ENCODE assay signal across 9 mouse cellular contexts in genomic region chr19:45813801-45814200, GRCm38 (mm10). TPM values are rescaled to one million over a fixed set of nuclear protein-coding genes. Genes with fewer than 3 reads are reported as not detected.
DNase-seq lines count a peak whose midpoint lies in the region; ATAC-seq and TF ChIP-seq lines count a peak whose summit lies in the region.
"Had no signal": no experiment of that assay in that cellular context is flagged by ENCODE, and none has a peak within 500 bp of the region (broad histone marks: within the 10 kb centered on the region; RNA-seq: fewer than 3 reads in every experiment).

No protein-coding gene starts in this region.

- peaks cover 15% of the 10 kb centered on the region for H3K4me1 ChIP-seq in heart, postnatal 0 days (ENCODE audit: control insufficient read depth, insufficient read depth)
- peaks cover 66% of the 10 kb centered on the region for H3K4me1 ChIP-seq in limb, embryonic 10.5 days

- H3K27me3 ChIP-seq in heart, postnatal 0 days (ENCODE audit: control insufficient read depth, insufficient read depth, low read length), result no peaks in the 10 kb centered on the region
- H3K27me3 ChIP-seq in limb, embryonic 10.5 days (ENCODE audit: low read depth, poor library complexity, severe bottlenecking), result peaks cover 49% of the 10 kb centered on the region

- H3K4me2 ChIP-seq in heart, postnatal 0 days (ENCODE audit: low read depth, low read length), result peak overlapping the region; percentile 79; the same call in 1 of the 2 replicates

- DNase-seq in heart, postnatal 0 days (ENCODE audit: low spot score), result peak; percentile 54
- no peak for DNase-seq in heart, adult 8-10 months (ENCODE audit: low spot score)
- DNase-seq in 3T3-L1 (ENCODE audit: low read depth, low spot score) (peak; percentile 28), ZHBTc4 (ENCODE audit: low read depth, low spot score) (peak; percentile 90)
- DNase-seq in limb, embryonic 10.5 days (ENCODE audit: low spot score), result peak; percentile 79
- DNase-seq in cerebellum, adult 11-12 months, result no peak
- DNase-seq in spleen, adult 12 weeks (ENCODE audit: low spot score), result no peak
- DNase-seq in urinary bladder, postnatal 14 days (ENCODE audit: low spot score), result no peak

- no peak for TF ChIP-seq CTCF in heart, postnatal 0 days (IDR thresholded peaks at IDR 0.05; ENCODE audit: low read depth)

- ATAC-seq in heart, postnatal 0 days (ENCODE audit: insufficient read depth, low read depth), result peak; percentile 60

- no peak overlapping the region for H3K9ac ChIP-seq in heart, postnatal 0 days (replicated peaks; ENCODE audit: low read depth, low read length)
- H3K9ac ChIP-seq: midbrain, embryonic 12.5 days had no signal

- no peaks in the 10 kb centered on the region for H3K9me3 ChIP-seq in heart, postnatal 0 days (replicated peaks; ENCODE audit: control insufficient read depth, low read length)
- no peaks in the 10 kb centered on the region for H3K9me3 ChIP-seq in limb, embryonic 10.5 days (replicated peaks)
- H3K9me3 ChIP-seq: midbrain, embryonic 12.5 days had no signal

- H3K36me3 ChIP-seq in heart, postnatal 0 days (replicated peaks; ENCODE audit: control insufficient read depth, insufficient read depth, low read length), result 0 out of 2 replicates have a peak, but pooled peaks cover 6% of the 10 kb centered on the region
- H3K36me3 ChIP-seq in limb, embryonic 10.5 days, result peaks cover 11% of the 10 kb centered on the region
- H3K36me3 ChIP-seq: midbrain, embryonic 12.5 days had no signal

- 15% methylated on average over 9 of the region's 12 CpGs for WGBS in heart, postnatal 0 days
- 13% methylated on average over 12 of the region's 12 CpGs for WGBS in limb, embryonic 10.5 days

- H3K4me3 ChIP-seq in heart, postnatal 0 days (ENCODE audit: low read depth, low read length), result no peak overlapping the region
- no peak overlapping the region for H3K4me3 ChIP-seq in limb, embryonic 10.5 days
- H3K4me3 ChIP-seq: midbrain, embryonic 12.5 days had no signal

- H3K27ac ChIP-seq in heart, postnatal 0 days (ENCODE audit: low read depth), result no peak overlapping the region
- H3K27ac ChIP-seq in limb, embryonic 10.5 days, result no peak overlapping the region
- H3K27ac ChIP-seq: midbrain, embryonic 12.5 days had no signal

- no peak for TF ChIP-seq EP300 in heart, postnatal 0 days (IDR thresholded peaks at IDR 0.05; ENCODE audit: low read depth)

RNA-seq across cellular contexts. Expression of gene Kcnip2, which starts 2.1 kb away (rescaled TPM):
- 81.7 and 90.6 TPM in 2 replicates for total RNA-seq in heart, postnatal 0 days (2014; rRNA removed; ENCODE audit: low replicate concordance)
- polyA plus RNA-seq in heart, postnatal 0 days (2015; fragmentation: Nextera tagmentation; extraction: Ambion mirVana), result 41.8 and 44.5 TPM in 2 replicates
- 100 to 1,000 TPM; 173 to 231 (median 203) TPM for total RNA-seq in heart, adult 8-10 months (2022)
- polyA plus RNA-seq in limb, embryonic 10.5 days (2016; fragmentation: Nextera tagmentation; extraction: Ambion mirVana), result 0.14 and 0.18 TPM in 2 replicates

RNA-seq across cellular contexts. Expression of gene Mgea5, which starts 30.2 kb away (rescaled TPM):
- 75.8 and 84.5 TPM in 2 replicates for total RNA-seq in heart, postnatal 0 days (2014; rRNA removed; ENCODE audit: low replicate concordance)
- 19.9 and 21.1 TPM in 2 replicates for polyA plus RNA-seq in heart, postnatal 0 days (2015; fragmentation: Nextera tagmentation; extraction: Ambion mirVana)
- total RNA-seq in heart, adult 8-10 months (2022), result 10 to 100 TPM; 70.7 to 85.5 (median 82.4) TPM
- polyA plus RNA-seq in limb, embryonic 10.5 days (2016; fragmentation: Nextera tagmentation; extraction: Ambion mirVana), result 54.2 and 68.9 TPM in 2 replicates

Comparison
In these comparisons a context has a peak if more than half of its experiments do, and no peak if none do; other contexts are left out.
1. DNase-seq: peak in heart, postnatal 0 days (single experiment), 3T3-L1 (single experiment), ZHBTc4 (single experiment) and limb, embryonic 10.5 days (single experiment); none in heart, adult 8-10 months (single experiment), cerebellum, adult 11-12 months (single experiment), spleen, adult 12 weeks (single experiment) and urinary bladder, postnatal 14 days (single experiment).